In the genomic region with DNA sequence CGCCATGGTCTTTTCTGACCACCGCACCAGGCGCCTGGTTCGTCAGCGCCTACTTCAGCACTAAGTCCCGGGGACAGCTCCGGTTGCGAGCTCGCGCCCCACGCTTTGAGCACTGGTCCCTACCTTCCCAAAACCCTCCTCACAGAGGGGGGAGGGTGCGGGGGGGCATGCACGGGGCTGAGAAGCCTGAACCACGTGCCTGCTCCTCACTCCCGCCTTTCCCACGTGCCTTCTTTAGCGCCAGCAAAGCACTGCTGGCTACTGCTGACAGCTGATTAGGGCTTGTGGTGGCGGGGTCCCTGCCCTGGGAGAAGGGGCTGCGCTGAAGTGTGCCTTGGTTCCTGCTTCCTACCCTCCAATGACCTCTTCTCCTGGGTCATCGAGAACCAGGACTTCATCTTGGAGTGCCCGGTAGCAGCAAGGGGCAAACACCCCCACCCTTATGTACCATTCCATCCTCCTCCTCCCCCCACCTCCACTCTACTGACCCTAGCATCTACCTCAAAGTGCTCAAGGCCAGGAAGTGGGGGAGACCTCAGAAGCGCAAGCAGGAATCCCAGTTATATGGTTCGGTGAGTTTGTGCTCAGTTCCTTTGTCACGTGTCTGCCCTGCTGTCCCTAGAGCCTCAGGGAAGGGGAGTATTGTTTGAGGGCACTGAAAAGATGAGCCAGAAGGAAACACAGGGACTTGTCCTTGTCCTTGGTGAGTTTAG, we compare ENCODE assay signal across 9 mouse cellular contexts. TPM values are rescaled to one million over a fixed set of nuclear protein-coding genes. Genes with fewer than 3 reads are reported as not detected.
A peak's percentile ranks its signal among the peaks of the same experiment; 100 is the strongest.
DNase-seq lines count a peak whose midpoint lies in the region; ATAC-seq and TF ChIP-seq lines count a peak whose summit lies in the region.
"Had no signal": no experiment of that assay in that cellular context is flagged by ENCODE, and none has a peak within 500 bp of the region (broad histone marks: within the 10 kb centered on the region; RNA-seq: fewer than 3 reads in every experiment).

A gene (minus strand): TSS at position 143 of the 713 bp plus-strand sequence.

- H3K9ac ChIP-seq in hindbrain, embryonic 13.5 days, result peak within 1 kb of the TSS; percentile 25; the same call in 1 of the 2 replicates
- no peak within 1 kb of the TSS for H3K9ac ChIP-seq in limb, embryonic 12.5 days (replicated peaks)
- no peak within 1 kb of the TSS for H3K9ac ChIP-seq in neural tube, embryonic 12.5 days

- H3K27ac ChIP-seq in thymus, adult 2 months (ENCODE audit: control insufficient read depth, insufficient read depth, low read length), result no peak within 1 kb of the TSS
- no peak within 1 kb of the TSS for H3K27ac ChIP-seq in hindbrain, embryonic 13.5 days
- H3K27ac ChIP-seq in limb, embryonic 12.5 days, result no peak within 1 kb of the TSS
- no peak within 1 kb of the TSS for H3K27ac ChIP-seq in neural tube, embryonic 12.5 days

- peak; percentile 43 for DNase-seq in thymus, adult 2 months
- no peak for DNase-seq in thymus, adult 18-20 months
- DNase-seq in embryo, embryonic 11.5 days (ENCODE audit: low read depth, low spot score), result peak; percentile 61
- no peak for DNase-seq in layer of hippocampus, adult 18-20 months (ENCODE audit: low spot score in 2 of 2)
- no peak for DNase-seq in frontal cortex, postnatal 25 days (ENCODE audit: low spot score in 2 of 2)

- H3K36me3 ChIP-seq in thymus, adult 2 months (ENCODE audit: control insufficient read depth, insufficient read depth, low read length), result no peaks in the 10 kb centered on the region
- H3K36me3 ChIP-seq in hindbrain, embryonic 13.5 days, result no peaks in the 10 kb centered on the region
- no peaks in the 10 kb centered on the region for H3K36me3 ChIP-seq in limb, embryonic 12.5 days
- no peaks in the 10 kb centered on the region for H3K36me3 ChIP-seq in neural tube, embryonic 12.5 days

- no peak for TF ChIP-seq POLR2A in thymus, adult 2 months (IDR thresholded peaks at IDR 0.05; ENCODE audit: control insufficient read depth, extremely low read depth, insufficient read depth, low read length, poor library complexity)

- 13% methylated on average over 24 of the region's 24 CpGs for WGBS in thymus, adult 2 months
- WGBS in hindbrain, embryonic 13.5 days, result 3% methylated on average over 24 of the region's 24 CpGs
- WGBS in limb, embryonic 12.5 days, result 5% methylated on average over 24 of the region's 24 CpGs
- WGBS in neural tube, embryonic 12.5 days, result 7% methylated on average over 24 of the region's 24 CpGs

- no peaks in the 10 kb centered on the region for H3K9me3 ChIP-seq in hindbrain, embryonic 13.5 days
- H3K9me3 ChIP-seq in limb, embryonic 12.5 days, result no peaks in the 10 kb centered on the region
- H3K9me3 ChIP-seq in neural tube, embryonic 12.5 days, result no peaks in the 10 kb centered on the region

- no peak within 1 kb of the TSS for H3K4me3 ChIP-seq in thymus, adult 2 months (ENCODE audit: control insufficient read depth, insufficient read depth, low read length)
- H3K4me3 ChIP-seq in hindbrain, embryonic 13.5 days, result peak within 1 kb of the TSS; percentile 20; the same call in 1 of the 2 replicates
- no peak within 1 kb of the TSS for H3K4me3 ChIP-seq in limb, embryonic 12.5 days (replicated peaks)
- no peak within 1 kb of the TSS for H3K4me3 ChIP-seq in neural tube, embryonic 12.5 days

- peak within 1 kb of the TSS; percentile 47 for H3K4me2 ChIP-seq in hindbrain, embryonic 13.5 days
- no peak within 1 kb of the TSS for H3K4me2 ChIP-seq in limb, embryonic 12.5 days
- peak within 1 kb of the TSS; percentile 41 for H3K4me2 ChIP-seq in neural tube, embryonic 12.5 days (replicated peaks)

- no peak for TF ChIP-seq CTCF in thymus, adult 2 months (IDR thresholded peaks at IDR 0.05; ENCODE audit: borderline replicate concordance, control insufficient read depth, extremely low read depth, insufficient read depth, low read length, poor library complexity)

- H3K4me1 ChIP-seq in thymus, adult 2 months (replicated peaks; ENCODE audit: control insufficient read depth, insufficient read depth, low read length), result no peaks in the 10 kb centered on the region
- peaks cover 12% of the 10 kb centered on the region for H3K4me1 ChIP-seq in hindbrain, embryonic 13.5 days (replicated peaks)
- peaks cover 5% of the 10 kb centered on the region; the same call in 1 of the 2 replicates for H3K4me1 ChIP-seq in limb, embryonic 12.5 days (replicated peaks)
- H3K4me1 ChIP-seq in neural tube, embryonic 12.5 days, result peaks cover 8% of the 10 kb centered on the region

- H3K27me3 ChIP-seq in thymus, adult 2 months (ENCODE audit: control insufficient read depth, insufficient read depth, low read length), result no peaks in the 10 kb centered on the region
- H3K27me3 ChIP-seq in hindbrain, embryonic 13.5 days, result peaks cover 47% of the 10 kb centered on the region
- peaks cover 23% of the 10 kb centered on the region for H3K27me3 ChIP-seq in limb, embryonic 12.5 days
- peaks cover 25% of the 10 kb centered on the region for H3K27me3 ChIP-seq in neural tube, embryonic 12.5 days (replicated peaks)

- 0 out of 2 replicates have a peak, but pooled peaks have one; percentile 39 for ATAC-seq in hindbrain, embryonic 13.5 days (ENCODE audit: low FRiP score)
- ATAC-seq in limb, embryonic 12.5 days (ENCODE audit: insufficient number of reproducible peaks, insufficient read depth, low FRiP score, low TSS enrichment, low read depth), result peak; percentile 56; the same call in 1 of the 2 replicates
- ATAC-seq in neural tube, embryonic 12.5 days (ENCODE audit: low FRiP score, low read depth), result peak; percentile 21; the same call in 1 of the 2 replicates

RNA-seq across cellular contexts. Expression of the gene that starts here (rescaled TPM):
- polyA plus RNA-seq in thymus, adult 2 months (2012; rRNA removed), result 0.04 and 0.34 TPM in 2 replicates
- 0.21 and 0.48 TPM in 2 replicates for polyA plus RNA-seq in hindbrain, embryonic 13.5 days (2015; fragmentation: Nextera tagmentation; extraction: Ambion mirVana)
- polyA plus RNA-seq in limb, embryonic 12.5 days (2016; fragmentation: Nextera tagmentation; extraction: Ambion mirVana), result not detected in 2 replicates
- polyA plus RNA-seq in neural tube, embryonic 12.5 days (2016; fragmentation: Nextera tagmentation; extraction: Ambion mirVana), result not detected in 2 replicates
- 1 to 10 TPM; 1.9 to 4.7 TPM for total RNA-seq in layer of hippocampus, adult 18-20 months (2021)
- polyA plus RNA-seq: small intestine, adult 2 months had no signal

Comparison
In these comparisons a context has a peak if more than half of its experiments do, and no peak if none do; other contexts are left out.
1. Peak in DNase-seq in thymus, adult 2 months; RNA of the gene not detected or under 1 TPM.
2. Peak in ATAC-seq, H3K4me3 ChIP-seq, H3K9ac ChIP-seq and H3K4me2 ChIP-seq in hindbrain, embryonic 13.5 days; RNA of the gene not detected or under 1 TPM.
3. Peak in ATAC-seq in limb, embryonic 12.5 days; RNA of the gene not detected or under 1 TPM.
4. Peak in ATAC-seq and H3K4me2 ChIP-seq in neural tube, embryonic 12.5 days; RNA of the gene not detected or under 1 TPM.